Mouse (Mus musculus) thymus, adult 2 months (tissue): ENCODE results near the gene Gsn. TPM values are rescaled to one million over a fixed set of nuclear protein-coding genes. Genes with fewer than 3 reads are reported as not detected.

Source experiments
- DNase-seq: peaks from one replicate; pipeline ENCODE4 v3.0.0; 2021
- H3K27ac ChIP-seq: fragments of 200-500 bp; 2 replicates; pipeline ENCODE4 v1.5.1; 2012; ENCODE audit warnings: low read length, control low read depth; ENCODE audit not compliant: control insufficient read depth, insufficient read depth
- H3K27me3 ChIP-seq: fragments of 200-500 bp; 2 replicates; pipeline ENCODE4 v1.6.1; 2012; ENCODE audit warnings: mild to moderate bottlenecking, low read length, moderate library complexity, mixed read lengths; ENCODE audit not compliant: control insufficient read depth, insufficient read depth
- H3K36me3 ChIP-seq: fragments of 200-500 bp; 2 replicates; pipeline ENCODE4 v1.6.1; 2012; ENCODE audit warnings: mild to moderate bottlenecking, low read length, moderate library complexity; ENCODE audit not compliant: control insufficient read depth, insufficient read depth
- H3K4me1 ChIP-seq: fragments of 200-500 bp; replicated peaks from 2 replicates; pipeline ENCODE4 v1.6.1; 2012; ENCODE audit warnings: low read length; ENCODE audit not compliant: control insufficient read depth, insufficient read depth
- H3K4me3 ChIP-seq: fragments of 200-500 bp; 2 replicates; pipeline ENCODE4 v1.5.1; 2012; ENCODE audit warnings: mild to moderate bottlenecking, low read length, control low read depth, moderate library complexity; ENCODE audit not compliant: control insufficient read depth, insufficient read depth
- CTCF ChIP-seq: fragments of 200-500 bp; IDR thresholded peaks from 2 replicates; pipeline ENCODE4 v1.5.1; 2012; ENCODE audit warnings: mild to moderate bottlenecking, control low read depth, low read length, moderate library complexity, borderline replicate concordance; ENCODE audit not compliant: control insufficient read depth, poor library complexity, insufficient read depth; ENCODE audit errors: extremely low read depth
- POLR2A ChIP-seq: fragments of 200-500 bp; IDR thresholded peaks from 2 replicates; pipeline ENCODE4 v1.6.1; 2012; ENCODE audit warnings: mild to moderate bottlenecking, low read length, control low read depth, moderate library complexity; ENCODE audit not compliant: control insufficient read depth, poor library complexity, insufficient read depth; ENCODE audit errors: extremely low read depth
- WGBS: fragments of 180-500 bp; shearing (Covaris S2); methylation state at CpG from one replicate; pipeline ENCODE4 v1.1.7; 2018; 5-methylcytosine and 5-hydroxymethylcytosine counted together
- polyA plus RNA-seq: library from polyadenylated mRNA; depleted of rRNA; stranded (reverse); fragments of >200 nt; gene quantifications from 2 replicates; pipeline ENCODE4 v1.2.3, GENCODE M21; 2012

Gene Gsn
- polyA plus RNA-seq, 1 experiment = 535 TPM

DNA sequence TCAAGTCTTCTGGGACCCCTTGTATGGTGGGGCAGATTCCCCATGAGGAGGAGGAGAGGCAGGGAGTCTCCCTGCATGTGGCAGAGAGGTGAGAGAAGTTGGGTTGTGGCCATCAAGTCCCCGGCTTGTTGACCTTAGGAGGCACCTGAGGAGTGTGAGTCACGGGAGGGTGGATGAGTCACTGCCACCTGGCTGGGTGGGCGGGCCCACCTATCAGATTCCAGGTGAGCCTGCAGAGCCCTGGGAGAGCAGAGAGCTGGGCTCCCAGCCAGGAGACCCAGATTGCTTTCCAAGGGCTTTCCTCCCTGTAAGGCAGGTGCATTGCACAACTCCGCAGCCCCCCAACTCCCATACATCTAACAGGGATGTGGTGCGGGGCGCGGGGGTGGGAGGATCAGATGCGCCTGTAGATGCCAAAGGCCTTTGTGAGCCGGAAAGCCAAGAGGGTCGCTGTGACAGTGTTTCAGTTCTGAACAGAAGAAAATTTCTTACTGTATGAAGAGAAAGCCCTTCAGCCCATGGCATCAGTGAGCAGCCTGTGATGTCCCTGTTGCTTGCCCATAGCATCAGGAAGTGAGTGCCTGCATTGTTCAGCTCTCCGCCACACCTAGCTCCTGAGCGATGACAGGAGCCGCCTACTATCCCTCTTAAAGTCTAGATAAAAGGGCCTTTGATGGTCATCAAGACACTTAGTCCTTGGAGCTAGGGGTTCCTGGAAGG is 11.1 kb downstream of the Gsn start:
- TF ChIP-seq POLR2A (no peak), CTCF (no peak)
- no peak overlapping the region for H3K4me3 ChIP-seq
- no peak overlapping the region for H3K27ac ChIP-seq
- DNase-seq = no peak
- 93% methylated on average over 13 of the region's 13 CpGs for WGBS
- no peaks in the 10 kb centered on the region for H3K27me3 ChIP-seq
- H3K4me1 ChIP-seq = peaks cover 46% of the 10 kb centered on the region
- H3K36me3 ChIP-seq = no peaks in the 10 kb centered on the region

DNA sequence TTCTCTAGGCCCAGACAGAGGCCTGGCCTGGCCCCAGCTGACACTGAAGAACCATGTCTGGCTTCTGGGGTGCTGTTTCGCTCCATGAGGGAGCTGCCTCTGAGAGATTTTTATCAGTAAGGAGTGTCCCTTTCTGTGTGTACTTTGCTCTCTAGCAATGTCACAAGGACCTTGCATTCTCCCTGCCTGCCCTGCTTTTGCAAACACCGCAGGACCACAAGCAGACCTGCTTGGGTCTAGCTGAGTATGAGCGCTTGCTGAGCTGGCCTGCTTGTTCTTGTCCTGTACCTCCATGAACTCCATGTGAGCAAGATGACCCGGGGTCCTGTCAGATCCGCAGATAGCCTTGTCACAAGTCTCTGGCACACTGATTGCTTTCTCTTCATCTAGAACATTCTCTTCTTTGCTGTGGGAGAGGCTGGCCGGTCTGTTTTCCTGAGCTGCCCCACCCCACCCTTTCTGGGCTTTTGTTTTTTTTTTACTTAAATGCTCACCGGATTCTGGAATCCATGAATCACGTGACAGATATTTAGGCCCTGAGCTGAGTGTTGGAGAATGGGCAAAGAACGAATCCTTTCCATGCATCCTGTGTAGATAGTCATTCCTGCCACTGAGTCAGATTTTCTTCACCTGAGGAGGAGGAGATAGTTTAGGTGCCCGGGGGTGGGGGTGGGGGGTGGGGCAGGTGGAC is 11.8 kb downstream of the Gsn start:
- no peaks in the 10 kb centered on the region for H3K36me3 ChIP-seq
- no peak overlapping the region for H3K4me3 ChIP-seq
- peaks cover 53% of the 10 kb centered on the region for H3K4me1 ChIP-seq
- H3K27ac ChIP-seq = no peak overlapping the region
- H3K27me3 ChIP-seq = no peaks in the 10 kb centered on the region
- TF ChIP-seq CTCF (no peak), POLR2A (no peak)
- DNase-seq = no peak
- 93% methylated on average over 10 of the region's 10 CpGs for WGBS

DNA sequence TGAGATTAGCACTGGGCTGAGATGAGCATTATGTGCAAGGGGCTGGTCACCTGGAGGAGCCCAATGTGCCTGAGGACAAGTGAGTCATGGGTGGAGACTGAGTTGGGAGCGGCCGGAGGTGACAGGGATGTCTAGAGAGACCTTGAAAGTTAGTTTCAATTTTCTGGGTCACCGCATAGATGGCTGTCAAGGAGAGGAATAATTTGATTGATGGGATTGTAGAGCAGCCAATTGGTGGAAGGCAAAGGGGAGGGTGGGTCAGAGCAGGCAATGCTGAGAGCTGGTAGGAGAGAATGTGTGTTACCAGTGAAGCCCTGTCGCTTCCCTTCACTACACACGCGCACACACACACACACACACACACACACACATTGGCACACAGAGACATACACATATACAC is 13.0 kb downstream of the Gsn start:
- no peaks in the 10 kb centered on the region for H3K36me3 ChIP-seq
- no peak for TF ChIP-seq POLR2A
- no peak for TF ChIP-seq CTCF
- H3K4me3 ChIP-seq = no peak overlapping the region
- H3K27me3 ChIP-seq = no peaks in the 10 kb centered on the region
- 81% methylated on average over 6 of the region's 6 CpGs for WGBS
- H3K4me1 ChIP-seq = peaks cover 64% of the 10 kb centered on the region
- no peak for DNase-seq
- no peak overlapping the region for H3K27ac ChIP-seq

DNA sequence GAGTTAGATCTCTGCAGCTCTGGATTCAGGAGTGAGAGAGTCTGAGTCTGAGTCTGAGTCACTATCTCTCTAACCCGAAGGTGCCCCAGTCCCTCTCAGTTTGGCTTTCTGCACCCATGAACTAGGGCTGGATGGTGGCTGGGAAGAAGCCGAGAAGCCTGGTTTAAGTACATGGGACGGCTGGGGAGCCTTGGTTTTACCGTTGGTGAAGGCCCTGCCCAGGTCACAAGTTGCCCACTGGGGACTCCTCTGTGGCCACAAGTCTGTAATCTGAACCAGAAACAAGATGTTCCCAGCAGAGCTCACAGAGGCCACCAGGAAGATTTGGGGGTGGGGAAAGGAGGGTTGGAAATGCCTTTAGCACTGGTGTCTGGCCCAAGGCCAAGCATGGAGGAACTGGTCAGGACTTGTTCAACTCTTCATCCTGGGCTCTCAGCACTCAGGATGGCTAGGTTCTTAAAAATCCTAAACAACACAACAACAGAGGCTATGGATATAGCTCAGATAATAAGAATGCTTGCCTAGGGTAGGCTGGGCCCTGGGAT is 13.6 kb downstream of the Gsn start:
- Histone ChIP-seq H3K27me3 (no peaks in the 10 kb centered on the region), H3K36me3 (no peaks in the 10 kb centered on the region), H3K4me3 (no peak overlapping the region), H3K27ac (no peak overlapping the region), H3K4me1 (peaks cover 64% of the 10 kb centered on the region)
- 89% methylated on average over 4 of the region's 4 CpGs for WGBS
- no peak for DNase-seq
- TF ChIP-seq CTCF (no peak), POLR2A (no peak)

DNA sequence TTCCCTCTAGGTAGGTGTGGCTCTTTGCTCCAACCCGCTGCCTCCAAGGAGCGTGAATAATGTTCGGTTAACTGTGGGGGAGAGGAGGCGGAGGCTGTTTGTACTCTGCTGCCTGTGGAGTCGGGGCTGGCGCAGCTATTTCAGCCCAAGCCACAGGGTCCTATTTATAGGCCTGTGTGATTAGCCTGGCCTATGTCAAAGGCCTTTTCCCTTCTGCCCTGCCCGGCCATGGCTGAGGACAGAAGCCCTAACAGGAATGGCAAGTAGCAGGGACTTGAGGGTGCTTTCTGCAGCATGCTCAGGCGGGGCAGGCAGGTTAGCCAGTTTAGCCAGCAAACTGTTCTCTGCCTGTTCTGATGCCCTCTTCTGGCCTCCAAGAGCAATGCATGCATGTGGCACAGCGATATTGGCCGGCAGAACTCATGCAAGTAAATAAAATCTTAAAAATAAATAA is 14.4 kb downstream of the Gsn start:
- TF ChIP-seq CTCF (peak; percentile 59; the same call in 1 of the 2 replicates), POLR2A (no peak)
- Histone ChIP-seq H3K27me3 (no peaks in the 10 kb centered on the region), H3K4me1 (peaks cover 58% of the 10 kb centered on the region), H3K4me3 (no peak overlapping the region), H3K27ac (no peak overlapping the region), H3K36me3 (no peaks in the 10 kb centered on the region)
- DNase-seq = peak; percentile 64
- WGBS = 33% methylated on average over 10 of the region's 10 CpGs

DNA sequence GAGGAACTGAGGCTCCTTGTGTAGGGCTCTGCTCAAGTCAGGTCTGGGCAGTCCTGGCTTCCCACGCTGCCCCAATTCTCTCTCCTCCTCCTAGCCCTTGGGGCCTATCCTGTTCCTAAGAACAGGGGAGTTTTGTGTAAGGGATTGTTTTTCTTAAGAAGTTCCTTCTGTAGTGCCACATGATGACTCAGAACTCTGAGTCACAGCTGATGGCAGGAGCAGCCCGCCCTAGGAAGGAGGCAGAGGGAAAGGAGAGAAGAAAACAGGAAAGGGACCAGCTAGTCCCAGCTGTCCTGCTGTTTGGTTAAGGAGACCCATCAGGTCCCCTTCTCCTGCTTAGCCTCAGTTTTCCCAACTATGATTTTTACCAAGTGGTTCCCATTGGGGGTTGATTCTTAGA is 15.6 kb downstream of the Gsn start:
- Histone ChIP-seq H3K27ac (peak overlapping the region; percentile 42; the same call in 1 of the 2 replicates), H3K4me3 (no peak overlapping the region), H3K27me3 (no peaks in the 10 kb centered on the region), H3K36me3 (no peaks in the 10 kb centered on the region), H3K4me1 (peaks cover 45% of the 10 kb centered on the region)
- WGBS = 81% methylated on average over 2 of the region's 2 CpGs
- DNase-seq = no peak
- no peak for TF ChIP-seq POLR2A
- TF ChIP-seq CTCF = no peak
